Mouse (Mus musculus): ENCODE results near the gene Hist1h2af. TPM values are rescaled to one million over a fixed set of nuclear protein-coding genes. Genes with fewer than 3 reads are reported as not detected.
A peak's percentile ranks its signal among the peaks of the same experiment; 100 is the strongest.

Gene Hist1h2af
- 23.5 TPM in 1 of 2 replicates, not detected in the other for total RNA-seq (2014; fragmentation: Nextera tagmentation)
- 2,010 and 2,453 TPM in 2 replicates for total RNA-seq (2017)

GRCm38 (mm10) chr13:23533560-23534367, at the start of gene Hist1h2af:
Gene Hist1h2af (plus strand): TSS chr13:23533906.
- ATAC-seq (replicated peaks; ENCODE audit: poor library complexity, severe bottlenecking), result peak; percentile 28

- no peak for ATAC-seq (replicated peaks; ENCODE audit: poor library complexity, severe bottlenecking)
These were observed 48.4 kb upstream of the Hist1h2af start for GRCm38 (mm10) chr13:23485271-23485670.

- ATAC-seq (replicated peaks; ENCODE audit: poor library complexity, severe bottlenecking), result peak; percentile 97
These were observed 45.0 kb upstream of the Hist1h2af start, which contains the start of gene Btn2a2 for GRCm38 (mm10) chr13:23488400-23489322. Gene Btn2a2 (minus strand): TSS chr13:23488857.

GRCm38 (mm10) chr13:23490863-23491262, 42.8 kb upstream of the Hist1h2af start:
- ATAC-seq (replicated peaks; ENCODE audit: poor library complexity, severe bottlenecking), result no peak

- no peak for ATAC-seq (replicated peaks; ENCODE audit: poor library complexity, severe bottlenecking)
These were observed 42.4 kb upstream of the Hist1h2af start for GRCm38 (mm10) chr13:23491263-23491662.

- ATAC-seq (replicated peaks; ENCODE audit: poor library complexity, severe bottlenecking), result peak; percentile 3; the same call in 1 of the 2 replicates
These were observed 41.7 kb upstream of the Hist1h2af start for GRCm38 (mm10) chr13:23491990-23492389.

- no peak for ATAC-seq (replicated peaks; ENCODE audit: poor library complexity, severe bottlenecking)
These were observed 38.2 kb upstream of the Hist1h2af start for GRCm38 (mm10) chr13:23495526-23495925.

GRCm38 (mm10) chr13:23497656-23498321, 35.9 kb upstream of the Hist1h2af start:
- no peak for ATAC-seq (replicated peaks; ENCODE audit: poor library complexity, severe bottlenecking)

- no peak for ATAC-seq (replicated peaks; ENCODE audit: poor library complexity, severe bottlenecking)
These were observed 35.1 kb upstream of the Hist1h2af start for GRCm38 (mm10) chr13:23498653-23499052.

GRCm38 (mm10) chr13:23499943-23500342, 33.8 kb upstream of the Hist1h2af start:
- no peak for ATAC-seq (replicated peaks; ENCODE audit: poor library complexity, severe bottlenecking)

GRCm38 (mm10) chr13:23500424-23501200, 33.1 kb upstream of the Hist1h2af start:
- peak; percentile 73 for ATAC-seq (replicated peaks; ENCODE audit: poor library complexity, severe bottlenecking)

GRCm38 (mm10) chr13:23501511-23501910, 32.2 kb upstream of the Hist1h2af start:
- no peak for ATAC-seq (replicated peaks; ENCODE audit: poor library complexity, severe bottlenecking)

GRCm38 (mm10) chr13:23502031-23502567, 31.6 kb upstream of the Hist1h2af start:
- no peak for ATAC-seq (replicated peaks; ENCODE audit: poor library complexity, severe bottlenecking)

GRCm38 (mm10) chr13:23502916-23503315, 30.8 kb upstream of the Hist1h2af start:
- no peak for ATAC-seq (replicated peaks; ENCODE audit: poor library complexity, severe bottlenecking)

GRCm38 (mm10) chr13:23503797-23504196, 29.9 kb upstream of the Hist1h2af start:
- peak; percentile 49 for ATAC-seq (replicated peaks; ENCODE audit: poor library complexity, severe bottlenecking)

GRCm38 (mm10) chr13:23505662-23506345, 27.9 kb upstream of the Hist1h2af start:
- ATAC-seq (replicated peaks; ENCODE audit: poor library complexity, severe bottlenecking), result no peak

- ATAC-seq (replicated peaks; ENCODE audit: poor library complexity, severe bottlenecking), result 0 out of 2 replicates have a peak, but pooled peaks have one; percentile 13
These were observed 27.4 kb upstream of the Hist1h2af start for GRCm38 (mm10) chr13:23506351-23506750.

- no peak for ATAC-seq (replicated peaks; ENCODE audit: poor library complexity, severe bottlenecking)
These were observed 26.7 kb upstream of the Hist1h2af start for GRCm38 (mm10) chr13:23506819-23507515.

All from granulocyte monocyte progenitor cell, adult 5-6 weeks (primary cell).